In the genomic region with DNA sequence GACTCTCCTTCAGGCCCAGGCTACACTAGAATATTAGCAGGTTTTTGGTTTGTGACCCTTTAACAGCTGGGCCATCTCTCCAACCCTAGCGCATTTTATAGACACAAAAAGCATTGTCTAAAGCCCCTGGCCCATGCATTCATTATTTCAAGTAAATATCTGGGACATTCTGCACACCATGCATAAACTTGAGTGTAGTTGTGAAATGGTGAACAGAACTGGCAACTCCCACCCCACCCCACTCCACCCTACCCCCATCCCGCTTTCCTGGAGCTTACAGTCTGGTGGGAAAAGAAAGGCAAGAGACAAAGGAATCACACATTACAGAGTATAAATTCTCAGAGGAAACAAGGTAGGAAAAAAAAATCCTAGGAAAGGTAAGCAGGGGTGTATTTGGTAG, we compare ENCODE assay signal across 8 mouse cellular contexts. TPM values are rescaled to one million over a fixed set of nuclear protein-coding genes. Genes with fewer than 3 reads are reported as not detected.
A peak's percentile ranks its signal among the peaks of the same experiment; 100 is the strongest.
DNase-seq lines count a peak whose midpoint lies in the region; ATAC-seq lines count a peak whose summit lies in the region.

A gene (minus strand): TSS at position 162 of the 400 bp plus-strand sequence.

- peak within 1 kb of the TSS; percentile 84 for H3K4me2 ChIP-seq in kidney, embryonic 16.5 days (replicated peaks; ENCODE audit: low read depth, low read length)
- H3K4me2 ChIP-seq in intestine, embryonic 14.5 days (ENCODE audit: low read length): peak within 1 kb of the TSS; percentile 82

- peak within 1 kb of the TSS; percentile 99 for H3K9ac ChIP-seq in kidney, embryonic 16.5 days (replicated peaks; ENCODE audit: low read length)
- H3K9ac ChIP-seq in intestine, embryonic 14.5 days (ENCODE audit: low read length): peak within 1 kb of the TSS; percentile 99

- ATAC-seq in kidney, embryonic 16.5 days (ENCODE audit: low FRiP score, low TSS enrichment): no peak
- no peak for ATAC-seq in intestine, embryonic 14.5 days (replicated peaks; ENCODE audit: low FRiP score, low TSS enrichment, low read depth)
- ATAC-seq in megakaryocyte progenitor cell, adult 5-6 weeks (replicated peaks; ENCODE audit: poor library complexity): no peak

- peaks cover 32% of the 10 kb centered on the region for H3K4me1 ChIP-seq in kidney, embryonic 16.5 days (ENCODE audit: insufficient read depth, low read length)
- peaks cover 22% of the 10 kb centered on the region for H3K4me1 ChIP-seq in intestine, embryonic 14.5 days (replicated peaks; ENCODE audit: control insufficient read depth, insufficient read depth, low read length)

- DNase-seq in kidney, postnatal 10 days: no peak
- no peak for DNase-seq in adrenal gland, postnatal 36 days
- no peak for DNase-seq in gastrocnemius, postnatal 25 days
- no peak for DNase-seq in intestine, embryonic 14.5 days (ENCODE audit: low spot score)
- DNase-seq in embryo, embryonic 9.5 days (ENCODE audit: extremely low spot score): no peak
- no peak for DNase-seq in urinary bladder, postnatal 36 days (ENCODE audit: low spot score in 2 of 2)

- no peaks in the 10 kb centered on the region for H3K27me3 ChIP-seq in kidney, embryonic 16.5 days (ENCODE audit: insufficient read depth, low read length)
- no peaks in the 10 kb centered on the region for H3K27me3 ChIP-seq in intestine, embryonic 14.5 days (replicated peaks; ENCODE audit: control insufficient read depth, insufficient read depth, low read length)

- 0 out of 2 replicates have a peak, but pooled peaks cover 4% of the 10 kb centered on the region for H3K36me3 ChIP-seq in kidney, embryonic 16.5 days (ENCODE audit: insufficient read depth, low read length)
- no peaks in the 10 kb centered on the region for H3K36me3 ChIP-seq in intestine, embryonic 14.5 days (ENCODE audit: control insufficient read depth, insufficient read depth, low read length)

- H3K27ac ChIP-seq in kidney, embryonic 16.5 days (ENCODE audit: low read length): peak within 1 kb of the TSS; percentile 93
- H3K27ac ChIP-seq in intestine, embryonic 14.5 days (ENCODE audit: low read depth): peak within 1 kb of the TSS; percentile 81

- WGBS in kidney, embryonic 16.5 days: 91% methylated on average over 2 of the region's 2 CpGs
- 75% methylated on average over 2 of the region's 2 CpGs for WGBS in intestine, embryonic 14.5 days

- H3K9me3 ChIP-seq in kidney, embryonic 16.5 days (ENCODE audit: low read length): no peaks in the 10 kb centered on the region
- no peaks in the 10 kb centered on the region for H3K9me3 ChIP-seq in intestine, embryonic 14.5 days (ENCODE audit: control insufficient read depth, low read length)

- peak within 1 kb of the TSS; percentile 92 for H3K4me3 ChIP-seq in kidney, embryonic 16.5 days (ENCODE audit: low read length)
- peak within 1 kb of the TSS; percentile 94 for H3K4me3 ChIP-seq in intestine, embryonic 14.5 days (ENCODE audit: low read depth, low read length)

RNA-seq across cellular contexts. Expression of the gene that starts here (rescaled TPM):
- 367 and 386 TPM in 2 replicates for polyA plus RNA-seq in kidney, embryonic 16.5 days (2015; fragmentation: Nextera tagmentation; extraction: Ambion mirVana)
- total RNA-seq in adrenal gland, postnatal 36 days (2021): 100 to 1,000 TPM; 119 to 146 TPM
- 10 to 100 TPM; 61.8 to 62.6 TPM for total RNA-seq in gastrocnemius, postnatal 25 days (2021)
- 361 and 379 TPM in 2 replicates for polyA plus RNA-seq in intestine, embryonic 14.5 days (2014; fragmentation: Nextera tagmentation; extraction: Ambion mirVana)
- total RNA-seq in megakaryocyte progenitor cell, adult 5-6 weeks (2015): 720 and 754 TPM in 2 replicates
- total RNA-seq in megakaryocyte progenitor cell, adult 5-6 weeks (2017): 1,515 and 1,537 TPM in 2 replicates

Comparison
In these comparisons a context has a peak if more than half of its experiments do, and no peak if none do; other contexts are left out.
1. RNA of the gene that starts here (total RNA-seq): 720 to 1,537 TPM in megakaryocyte progenitor cell, adult 5-6 weeks; 119 to 146 TPM in adrenal gland, postnatal 36 days and 61.8 to 62.6 TPM in gastrocnemius, postnatal 25 days; every median in the first group is over 4 times any median in the second.